Mouse (Mus musculus): ENCODE data around the gene Eif2d. TPM values are rescaled to one million over a fixed set of nuclear protein-coding genes. Genes with fewer than 3 reads are reported as not detected.

Eif2d gene
- 34.9 TPM for polyA plus RNA-seq (2014; fragmentation: Illumina TruSeq; extraction: RNeasy Lipid Tissue Mini Kit (QIAGEN cat#74804); ENCODE audit: low read depth, low replicate concordance)

GRCm38 (mm10) chr1:131153018-131153629 is at the start of gene Eif2d:
Eif2d (plus strand) TSS chr1:131153181.

GRCm38 (mm10) chr1:131138191-131139016 is 14.6 kb upstream of the Eif2d start, which contains the start of gene Dyrk3:
Dyrk3 (minus strand) TSS chr1:131138340.

Other genes starting within 250 kb of the Eif2d start
- not detected for gene Il20, start 241.7 kb upstream of the Eif2d start, polyA plus RNA-seq (2014; fragmentation: Illumina TruSeq; extraction: RNeasy Lipid Tissue Mini Kit (QIAGEN cat#74804); ENCODE audit: low read depth, low replicate concordance)
- not detected for gene Il19, start 213.1 kb upstream of the Eif2d start, polyA plus RNA-seq (2014; fragmentation: Illumina TruSeq; extraction: RNeasy Lipid Tissue Mini Kit (QIAGEN cat#74804); ENCODE audit: low read depth, low replicate concordance)
- gene Il10, start 133.3 kb upstream of the Eif2d start, polyA plus RNA-seq (2014; fragmentation: Illumina TruSeq; extraction: RNeasy Lipid Tissue Mini Kit (QIAGEN cat#74804); ENCODE audit: low read depth, low replicate concordance): not detected
- 75.0 TPM for gene Mapkapk2, start 55.4 kb upstream of the Eif2d start, polyA plus RNA-seq (2014; fragmentation: Illumina TruSeq; extraction: RNeasy Lipid Tissue Mini Kit (QIAGEN cat#74804); ENCODE audit: low read depth, low replicate concordance)
- 4.3 TPM for gene Dyrk3, start 14.8 kb upstream of the Eif2d start, polyA plus RNA-seq (2014; fragmentation: Illumina TruSeq; extraction: RNeasy Lipid Tissue Mini Kit (QIAGEN cat#74804); ENCODE audit: low read depth, low replicate concordance)
- gene Rassf5, start 92.1 kb downstream of the Eif2d start, polyA plus RNA-seq (2014; fragmentation: Illumina TruSeq; extraction: RNeasy Lipid Tissue Mini Kit (QIAGEN cat#74804); ENCODE audit: low read depth, low replicate concordance): 6.2 TPM
- 12.8 TPM for gene Ikbke, start 126.4 kb downstream of the Eif2d start, polyA plus RNA-seq (2014; fragmentation: Illumina TruSeq; extraction: RNeasy Lipid Tissue Mini Kit (QIAGEN cat#74804); ENCODE audit: low read depth, low replicate concordance)

Measured in adipose tissue, adult 10 weeks (tissue).